Mouse (Mus musculus): ENCODE measurements at regions not wholly inside any gene's neighbourhood (a gene's known extent, or its start where the extent isn't known, plus 50 kb on each side); places are given as distances from the start of the nearest gene placed in this dataset.
A peak's percentile ranks its signal among the peaks of the same experiment; 100 is the strongest.
"Not testable (repeated sequence)": the region's sequence is repeated elsewhere in the genome, so short reads cannot be mapped to it uniquely, and the experiment has no call there.

- no peak for DNase-seq (ENCODE audit: low spot score in 2 of 2)
Observed at GRCm38 (mm10) chr3:21149618-21150017, 782.6 kb upstream of the Agtr1b start.

DNA sequence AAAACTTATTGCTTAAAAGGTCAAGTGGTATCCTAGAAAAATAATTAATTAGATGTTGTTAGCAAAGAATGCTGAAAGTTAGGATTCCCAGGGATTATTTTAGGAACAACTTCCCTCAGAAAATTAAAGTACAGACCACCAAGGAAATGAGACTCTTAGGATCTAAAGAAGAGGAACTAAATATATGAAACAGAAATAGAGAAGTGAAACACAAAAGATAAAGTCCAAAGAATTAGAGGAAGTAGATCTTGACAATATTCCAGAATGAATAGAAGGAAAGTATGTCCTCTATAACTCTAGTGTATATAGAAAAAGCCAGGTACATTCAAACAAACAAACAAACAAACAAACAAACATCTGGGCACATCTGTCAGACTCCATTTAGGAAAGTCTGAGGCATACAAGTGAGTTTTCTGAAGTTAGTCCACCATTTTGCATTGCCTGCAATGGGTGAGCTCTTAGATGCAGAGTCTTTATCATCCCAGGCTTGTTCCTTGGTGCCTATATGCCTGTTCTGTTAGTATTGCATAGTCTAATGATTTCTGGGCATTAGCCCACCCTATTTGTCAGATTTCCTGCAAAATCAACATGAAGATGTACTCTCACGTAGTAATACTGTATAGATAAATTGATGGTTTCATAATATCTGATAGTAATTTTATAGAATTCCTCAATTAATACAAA is 762.0 kb upstream of the Agtr1b start:
- no peak for DNase-seq (ENCODE audit: low spot score in 2 of 2)

- DNase-seq (ENCODE audit: low spot score in 2 of 2), result no peak
Observed at GRCm38 (mm10) chr3:21126191-21126590, 759.2 kb upstream of the Agtr1b start.

DNA sequence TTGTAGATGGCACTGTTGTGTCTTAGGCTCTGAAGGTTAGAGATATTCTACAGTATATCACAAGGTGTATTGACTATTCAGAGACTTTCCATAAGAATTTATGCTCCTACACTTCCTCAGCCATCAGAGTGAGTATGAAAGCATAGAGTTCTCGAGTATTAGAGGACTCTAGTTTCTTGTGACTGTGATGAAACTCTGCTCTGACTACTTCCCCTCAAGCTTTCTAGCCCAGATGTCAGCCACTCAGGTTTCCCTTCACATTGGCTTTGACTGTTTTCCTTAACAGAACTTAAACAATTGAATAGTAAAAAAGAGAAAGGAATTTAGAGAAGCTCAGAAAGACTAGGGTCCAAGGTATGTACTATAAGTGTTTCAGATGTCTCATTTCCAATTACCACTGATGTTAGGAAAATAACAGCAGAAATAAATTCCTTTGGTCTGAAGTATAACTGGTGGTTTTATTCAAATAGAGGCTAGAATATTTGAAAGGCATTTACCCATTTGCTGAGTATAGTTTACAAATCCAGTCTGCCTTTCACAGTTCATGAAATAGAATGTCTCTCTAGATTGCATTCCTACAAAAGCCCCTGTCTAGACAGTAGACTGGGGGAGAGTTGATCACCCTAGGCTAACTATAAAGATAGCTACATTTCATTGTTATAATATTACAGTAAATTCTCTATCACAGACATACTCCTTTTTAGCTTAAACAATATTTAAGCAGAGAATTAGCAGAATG is 751.4 kb upstream of the Agtr1b start:
- no peak for DNase-seq (ENCODE audit: low spot score in 2 of 2)

DNA sequence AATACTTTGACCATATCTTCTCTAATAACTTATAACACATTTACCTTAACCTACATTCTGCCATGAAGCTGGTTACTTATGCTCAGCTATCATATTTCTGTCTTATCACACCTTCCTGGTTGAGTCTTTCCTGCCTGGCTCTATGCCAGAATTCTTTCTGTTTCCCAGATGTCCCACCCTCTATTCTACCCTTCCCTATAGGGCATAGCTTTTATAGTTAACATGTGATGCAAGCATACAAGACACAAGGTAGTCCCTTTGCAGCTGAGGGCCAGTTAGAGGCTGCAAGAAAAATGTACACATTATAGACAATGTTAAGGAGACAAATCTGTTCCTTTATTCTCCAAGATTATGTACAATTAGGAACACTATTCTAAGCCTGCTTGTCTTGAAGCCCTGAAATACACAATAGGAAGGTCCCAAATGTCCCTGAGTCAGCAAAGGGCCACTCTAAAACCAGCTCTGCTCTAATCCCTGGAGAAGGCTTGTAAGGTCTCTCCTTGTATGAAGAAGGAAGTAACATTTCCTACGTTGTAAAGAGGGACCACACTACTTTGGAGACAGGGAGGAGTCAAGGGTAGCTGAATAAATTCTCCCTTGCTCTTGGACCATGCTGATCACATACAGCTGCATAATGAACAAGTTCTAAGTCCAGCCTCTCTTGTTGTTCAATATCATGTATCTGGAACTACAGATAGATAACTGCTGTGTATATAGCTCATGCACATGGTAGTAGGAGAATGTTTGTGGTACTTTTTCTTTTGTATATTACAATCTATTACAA is 745.0 kb upstream of the Agtr1b start:
- DNase-seq (ENCODE audit: low spot score in 2 of 2), result no peak

DNA sequence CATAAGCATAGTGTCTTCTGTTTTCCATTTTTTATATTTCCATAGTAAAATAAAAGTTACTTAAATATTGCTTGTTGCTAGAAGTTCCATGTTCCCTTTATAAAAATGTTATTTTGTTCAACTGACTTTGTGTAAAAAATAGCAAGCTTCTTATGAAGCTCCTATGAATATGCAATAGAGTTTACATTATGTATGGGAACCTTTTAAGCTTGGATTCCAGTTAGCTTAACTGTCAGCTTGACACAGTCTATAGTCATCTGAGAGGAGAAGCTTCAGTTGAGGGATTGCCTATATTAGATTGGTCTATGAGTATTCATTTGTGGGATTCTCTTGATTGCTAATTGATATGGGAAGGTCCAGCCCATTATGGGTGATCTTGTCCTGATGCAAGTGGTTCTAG is 723.2 kb upstream of the Agtr1b start:
- no peak for DNase-seq (ENCODE audit: low spot score in 2 of 2)

DNA sequence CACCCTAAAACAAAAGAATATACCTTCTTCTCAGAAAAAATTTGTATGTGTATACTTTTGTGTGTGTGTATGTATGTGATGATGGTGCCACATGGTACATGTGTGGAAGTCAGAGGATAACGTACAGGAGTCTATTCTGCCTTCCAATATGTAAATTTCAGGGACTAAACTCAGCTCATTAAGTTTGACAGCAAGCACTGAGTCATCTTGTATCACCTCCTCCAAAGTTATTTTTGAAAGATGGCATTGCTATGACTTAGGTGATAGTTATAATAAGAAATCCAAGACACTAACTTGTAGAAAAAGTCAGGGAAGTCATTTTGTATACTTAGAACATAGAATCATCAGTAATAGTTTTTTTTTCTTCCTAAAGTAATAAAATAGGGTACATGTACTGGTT is 719.4 kb upstream of the Agtr1b start:
- no peak for DNase-seq (ENCODE audit: low spot score in 2 of 2)

DNA sequence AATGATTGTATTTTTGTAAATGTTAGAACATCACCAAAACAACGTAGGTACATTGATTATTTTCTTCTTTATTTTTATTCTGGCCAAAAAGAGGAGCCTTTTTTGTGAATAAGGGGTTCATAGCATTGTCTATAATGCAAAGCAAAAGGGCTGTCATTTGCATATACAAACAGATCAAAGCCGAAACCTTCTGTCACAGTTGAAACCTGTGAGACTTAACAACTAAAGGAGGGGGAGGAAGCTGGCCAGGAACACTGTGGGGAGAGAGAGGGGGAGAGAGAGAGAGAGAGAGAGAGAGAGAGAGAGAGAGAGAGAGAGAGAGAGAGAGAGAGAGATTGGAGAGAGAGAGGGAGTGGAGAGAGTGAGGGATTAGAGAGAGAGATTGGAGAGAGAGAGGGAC is 710.6 kb upstream of the Agtr1b start:
- no peak for DNase-seq (ENCODE audit: low spot score in 2 of 2)

DNA sequence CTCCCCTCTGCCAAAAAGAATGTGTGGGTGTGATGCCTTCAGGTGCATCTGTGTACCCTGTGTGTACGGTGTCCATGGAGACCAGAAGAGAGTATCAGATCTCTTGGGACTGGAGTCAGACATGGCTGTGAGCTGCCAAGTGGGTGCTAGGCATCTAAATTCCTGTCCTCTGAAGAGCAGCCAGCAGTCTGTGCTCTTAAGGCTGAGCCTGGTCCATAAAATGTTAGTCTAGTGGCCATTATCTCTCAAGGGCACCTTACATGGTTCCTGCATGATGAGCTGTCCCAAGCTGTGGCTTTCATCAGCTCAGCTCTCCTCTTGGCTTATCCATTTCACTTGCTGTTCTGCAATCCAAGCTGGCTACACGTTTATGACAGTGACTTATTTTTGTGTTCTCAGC is 686.4 kb upstream of the Agtr1b start:
- DNase-seq (ENCODE audit: low spot score in 2 of 2), result not testable (repeated sequence)

- not testable (repeated sequence) for DNase-seq (ENCODE audit: low spot score in 2 of 2)
Observed at GRCm38 (mm10) chr3:21049365-21049764, 682.4 kb upstream of the Agtr1b start.

DNA sequence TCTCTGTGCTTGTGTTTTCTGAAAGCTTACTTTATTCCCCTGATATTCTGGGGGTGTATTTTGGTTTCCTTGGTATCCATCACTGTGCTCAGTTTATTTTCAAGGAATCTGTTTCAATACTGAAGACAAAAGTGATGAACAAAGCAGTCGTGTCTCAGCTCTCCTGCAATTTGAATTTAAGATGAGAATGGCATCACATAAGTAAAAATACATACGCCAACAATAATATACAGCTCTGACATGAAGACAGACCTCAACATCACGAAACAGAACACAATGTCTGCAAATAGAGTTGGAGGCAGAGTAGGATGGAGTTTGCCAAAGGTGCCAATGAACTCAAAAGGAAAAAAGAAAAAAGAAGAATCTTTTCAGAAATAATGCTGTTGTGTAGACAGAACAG is 679.0 kb upstream of the Agtr1b start:
- no peak for DNase-seq (ENCODE audit: low spot score in 2 of 2)

- no peak for DNase-seq (ENCODE audit: low spot score in 2 of 2)
Observed at GRCm38 (mm10) chr3:21025876-21026275, 658.9 kb upstream of the Agtr1b start.

GRCm38 (mm10) chr3:21020946-21021345 is 654.0 kb upstream of the Agtr1b start:
- DNase-seq (ENCODE audit: low spot score in 2 of 2), result peak in 1 of 2 experiments; percentile 1

- DNase-seq (ENCODE audit: low spot score in 2 of 2), result no peak
Observed at GRCm38 (mm10) chr3:21020297-21020696, 653.3 kb upstream of the Agtr1b start.

DNA sequence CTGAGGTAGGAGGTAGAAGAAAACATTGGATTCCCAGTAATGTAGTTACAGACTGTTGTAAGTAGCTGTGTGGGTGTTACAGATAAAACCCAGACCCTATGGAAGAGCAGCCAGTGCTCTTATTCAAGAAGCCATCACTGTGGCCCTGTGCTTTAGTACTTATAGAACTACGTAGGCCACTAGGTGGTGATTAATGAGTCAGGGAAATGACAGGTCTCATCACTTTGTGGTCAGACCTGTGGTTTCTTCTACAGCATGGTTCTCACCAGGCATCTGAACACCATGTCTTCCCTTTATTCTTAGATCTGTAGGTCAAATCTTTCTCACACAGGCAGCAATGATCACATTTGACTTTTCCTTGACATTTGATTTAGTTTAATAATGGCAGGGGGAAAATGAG is 642.7 kb upstream of the Agtr1b start:
- DNase-seq (ENCODE audit: low spot score in 2 of 2), result no peak

DNA sequence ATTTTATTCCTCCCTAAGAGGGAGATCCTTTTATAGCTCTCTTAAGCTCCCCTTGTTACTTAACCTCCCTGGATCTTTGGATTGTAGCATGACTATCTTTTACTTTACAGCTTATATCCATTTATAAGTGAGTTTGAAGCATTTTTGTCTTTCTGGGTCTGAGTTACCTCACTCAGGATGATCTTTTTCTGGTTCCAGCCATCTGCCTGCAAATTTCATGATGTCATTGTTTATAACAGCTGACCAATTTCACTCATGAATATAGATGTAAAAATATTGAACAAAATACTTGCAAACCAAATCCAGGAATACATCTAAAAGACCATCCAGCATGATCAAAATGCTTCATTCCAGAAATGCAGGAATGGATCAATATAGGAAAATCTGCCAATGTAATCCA is 631.3 kb upstream of the Agtr1b start:
- DNase-seq (ENCODE audit: low spot score in 2 of 2), result no peak

DNA sequence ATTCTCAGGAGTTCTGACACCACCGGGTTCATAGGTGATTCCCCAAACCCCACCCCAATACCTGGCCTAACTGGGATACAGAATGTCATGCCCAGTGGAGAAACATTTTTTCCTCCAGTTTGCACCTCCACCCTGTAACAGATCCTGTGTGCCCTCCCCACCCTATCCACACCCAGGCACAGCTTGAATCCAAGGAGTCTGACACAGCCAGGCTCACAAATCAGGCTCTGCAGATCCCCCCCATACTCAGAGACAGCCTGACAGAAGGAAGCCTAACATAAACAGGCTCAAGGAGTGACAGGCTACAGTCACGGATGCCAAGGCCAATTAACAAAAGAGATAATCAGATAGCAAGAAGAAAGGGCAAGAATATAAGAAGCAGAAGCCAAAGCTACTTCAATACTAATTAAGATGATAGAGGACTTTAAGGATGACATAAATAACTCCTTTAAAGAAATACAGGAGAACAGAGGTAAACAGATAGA is 622.6 kb upstream of the Agtr1b start:
- DNase-seq (ENCODE audit: low spot score in 2 of 2), result no peak

GRCm38 (mm10) chr3:20986942-20987341 is 620.0 kb upstream of the Agtr1b start:
- peak in 1 of 2 experiments; percentile 16 for DNase-seq (ENCODE audit: low spot score in 2 of 2)

DNA sequence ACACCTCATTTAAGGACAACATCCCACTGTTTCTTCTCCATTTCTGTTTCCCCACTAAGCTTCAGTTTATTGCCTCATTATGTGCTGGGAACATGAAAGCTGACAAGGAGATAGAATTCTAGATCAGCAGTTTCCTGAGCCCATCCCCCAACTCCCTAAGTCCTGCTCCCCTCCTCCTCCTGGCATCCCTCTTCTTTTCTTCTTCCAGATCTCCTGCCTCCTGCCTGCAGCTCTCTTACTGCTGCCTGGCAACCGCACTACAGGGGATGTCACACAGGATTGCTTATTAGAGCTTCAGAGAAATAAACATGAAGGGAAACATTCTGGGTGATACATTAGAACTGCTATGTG is 619.4 kb upstream of the Agtr1b start:
- DNase-seq (ENCODE audit: low spot score in 2 of 2), result peak in 1 of 2 experiments; percentile 49

- peak in 1 of 2 experiments; percentile 70 for DNase-seq (ENCODE audit: low spot score in 2 of 2)
Observed at GRCm38 (mm10) chr3:20985682-20986376, 618.9 kb upstream of the Agtr1b start.

DNA sequence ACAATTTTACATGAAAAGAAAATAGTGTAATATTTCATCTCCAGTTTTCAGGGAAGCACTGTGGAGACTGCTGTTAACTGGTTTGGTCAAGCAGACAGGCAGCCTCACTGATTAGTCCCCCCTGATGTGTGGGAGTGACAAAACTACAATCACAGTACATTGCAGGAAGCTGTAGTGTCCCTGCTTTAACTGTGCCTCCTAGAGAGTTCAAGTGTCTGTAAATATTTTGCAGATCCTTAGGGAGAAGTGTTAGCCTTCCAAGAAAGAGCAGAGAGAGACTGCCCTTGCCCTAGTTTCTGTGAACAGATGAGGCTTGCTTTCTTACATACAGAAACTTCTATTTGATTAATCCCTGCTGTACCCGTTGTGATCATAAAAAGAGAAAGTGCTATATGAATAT is 617.2 kb upstream of the Agtr1b start:
- no peak for DNase-seq (ENCODE audit: low spot score in 2 of 2)

GRCm38 (mm10) chr3:20973077-20973476 is 606.1 kb upstream of the Agtr1b start:
- no peak for DNase-seq (ENCODE audit: low spot score in 2 of 2)
